Mouse (Mus musculus) CD8-positive naive resting alpha-beta T cell, adult 2 months (primary cell): ENCODE measurements around the gene Rfx1.
A peak's percentile ranks its signal among the peaks of the same experiment; 100 is the strongest.

Experiments used
- DNase-seq, 2 experiments: peaks; one replicate each; pipeline ENCODE4 v3.0.0; 2022; ENCODE audit warnings: low read depth in 2 of 2, low spot score in 2 of 2

Gene Rfx1

GRCm38 (mm10) chr8:84066291-84066930 is at the start of gene Rfx1:
Gene Rfx1, plus strand, starts transcription at chr8:84066834.
- DNase-seq = peak; percentile 97 to 98

DNA sequence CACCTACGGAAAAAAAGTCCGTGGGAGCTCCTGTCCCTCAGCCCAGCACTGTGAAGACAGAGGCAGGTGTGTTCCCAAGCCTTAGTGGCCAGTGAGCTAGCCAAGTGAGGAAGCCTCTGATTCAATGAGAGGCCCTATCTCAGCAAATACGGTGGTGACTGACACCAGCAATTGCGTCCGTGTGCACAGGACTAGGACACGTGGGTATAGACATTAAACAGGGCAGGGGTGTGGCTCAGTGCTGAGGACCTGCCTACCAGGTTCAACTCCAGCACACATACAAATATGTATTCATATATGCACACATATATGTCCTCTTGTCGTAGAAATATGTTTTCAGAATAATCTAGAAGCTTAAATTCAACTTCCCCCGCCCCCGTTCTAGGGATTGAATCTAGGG is 46.9 kb upstream of the Rfx1 start:
- DNase-seq = no peak

- no peak for DNase-seq
Observed at GRCm38 (mm10) chr8:84021096-84021495, 45.5 kb upstream of the Rfx1 start, which contains the start of gene Palm3. Gene Palm3, plus strand, starts transcription at chr8:84021471.

DNA sequence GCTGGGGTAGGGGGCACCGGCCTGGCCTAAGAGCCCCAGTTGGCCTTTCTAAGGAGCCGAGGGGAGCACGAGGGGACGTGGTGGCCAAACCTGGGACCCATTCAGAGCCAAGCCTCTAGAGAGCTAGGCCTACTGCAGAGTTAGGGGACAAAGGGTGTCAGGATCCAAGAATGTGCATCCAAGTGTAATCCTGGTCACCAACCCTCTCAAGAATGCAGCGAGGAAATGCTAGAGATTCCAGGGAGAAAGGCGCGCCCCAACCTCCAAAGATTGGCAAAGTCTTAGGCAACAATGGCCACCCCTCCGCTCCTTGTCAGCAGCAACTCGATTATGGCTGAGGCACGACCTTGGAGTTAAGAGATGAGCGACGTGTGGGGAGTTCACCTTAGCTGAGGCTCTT is 45.1 kb upstream of the Rfx1 start:
- DNase-seq = no peak

DNA sequence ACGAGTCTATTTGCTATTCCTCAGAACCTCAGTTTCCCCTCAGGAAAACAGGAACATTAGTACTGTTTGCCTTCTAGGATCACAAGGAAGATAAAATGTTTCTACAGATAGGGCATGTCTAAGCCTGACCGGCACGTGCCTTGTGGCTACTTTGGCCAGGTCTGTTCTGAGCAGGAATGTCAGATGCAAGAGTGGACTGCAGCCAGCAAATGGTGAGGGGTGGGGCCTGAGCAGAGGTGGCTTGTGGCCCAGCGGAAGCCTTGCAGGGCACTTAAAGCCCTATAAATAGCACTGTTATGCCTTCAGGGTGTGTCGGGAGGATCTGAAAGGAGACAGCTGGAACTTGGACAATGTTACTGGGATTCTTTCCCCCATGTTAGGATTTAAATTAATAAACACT is 43.5 kb upstream of the Rfx1 start:
- DNase-seq = no peak

DNA sequence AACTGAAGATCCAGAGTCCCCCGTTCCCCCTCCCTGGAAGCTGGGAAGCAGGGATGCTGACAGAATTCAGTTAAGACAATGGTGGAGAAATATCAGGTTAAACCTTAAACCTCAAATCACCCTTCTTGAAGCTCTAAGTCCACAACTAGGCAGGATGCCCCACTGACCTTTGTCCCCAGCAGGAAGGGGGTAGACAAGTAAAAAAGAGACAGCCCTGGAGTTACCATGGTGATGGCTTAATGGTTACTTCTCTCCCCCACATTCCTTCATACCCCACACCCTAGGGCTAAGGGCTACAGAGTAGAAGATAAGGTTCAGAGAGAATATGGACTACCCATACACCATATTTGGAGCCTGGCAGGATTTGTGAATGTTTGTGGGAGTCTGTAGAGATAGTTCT is 43.0 kb upstream of the Rfx1 start:
- DNase-seq = no peak

DNA sequence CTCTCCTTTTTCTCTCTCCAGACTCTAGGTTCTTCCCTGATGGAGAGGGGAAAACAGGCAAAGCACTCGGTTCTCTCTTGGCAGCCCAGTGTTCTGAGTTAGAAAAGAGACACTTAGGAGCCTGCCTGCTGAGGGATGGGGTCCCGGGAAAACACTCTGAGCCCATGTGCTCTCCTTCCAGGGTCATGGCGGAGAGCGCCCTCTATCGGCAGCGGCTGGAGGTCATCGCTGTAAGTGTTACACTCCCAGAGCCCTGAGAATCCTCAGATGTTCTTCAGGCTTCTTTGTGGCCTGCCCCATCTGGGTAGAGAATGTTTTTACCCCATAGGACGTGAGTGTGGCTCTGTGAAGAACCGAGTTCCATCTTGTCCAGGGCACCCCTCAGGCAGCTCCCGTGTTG is 42.5 kb upstream of the Rfx1 start:
- DNase-seq = peak; percentile 59 to 65

- no peak for DNase-seq
Observed at GRCm38 (mm10) chr8:84025863-84026262, 40.8 kb upstream of the Rfx1 start.

DNA sequence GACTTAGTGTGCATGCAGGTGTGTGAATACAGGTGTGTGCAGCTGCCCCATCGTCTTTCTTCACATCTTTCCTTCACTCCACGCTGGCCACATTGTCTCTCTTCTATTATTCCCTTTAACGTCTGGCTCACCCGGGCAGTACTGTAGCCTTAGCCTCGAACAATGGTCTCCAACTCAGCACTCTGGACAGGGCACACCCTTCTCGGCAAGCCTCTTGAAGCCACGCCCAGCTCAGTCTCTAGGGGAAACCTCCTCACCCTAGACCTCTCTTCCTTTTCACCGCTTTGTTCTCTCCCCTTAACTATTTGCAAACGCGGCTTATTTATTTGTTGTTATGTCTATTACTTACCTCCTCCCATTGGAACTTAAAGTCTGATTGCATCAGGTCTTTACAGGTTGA is 39.2 kb upstream of the Rfx1 start:
- no peak for DNase-seq

DNA sequence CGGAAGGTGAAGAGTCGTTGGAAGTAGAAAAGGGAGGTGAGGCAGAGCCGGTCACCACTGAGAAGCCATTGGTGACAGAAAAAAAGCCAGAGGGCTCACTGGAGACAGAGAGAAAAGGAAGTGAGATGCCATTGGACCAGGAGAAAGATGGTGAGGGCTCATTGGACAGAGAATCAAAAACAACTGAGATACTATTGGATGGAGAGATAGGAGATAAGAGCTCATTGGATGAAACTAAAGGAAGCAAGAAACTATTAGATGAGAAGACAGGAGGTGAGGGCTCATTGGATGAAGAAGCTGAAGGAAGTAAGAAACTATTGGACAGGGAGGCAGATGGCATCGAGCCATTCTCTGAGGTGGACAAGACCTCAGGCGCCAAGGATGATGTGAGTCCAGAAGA is 37.4 kb upstream of the Rfx1 start:
- DNase-seq = no peak

- DNase-seq = no peak
Observed at GRCm38 (mm10) chr8:84032777-84033176, 33.9 kb upstream of the Rfx1 start.

GRCm38 (mm10) chr8:84038015-84038414 is 28.6 kb upstream of the Rfx1 start:
- no peak for DNase-seq

DNA sequence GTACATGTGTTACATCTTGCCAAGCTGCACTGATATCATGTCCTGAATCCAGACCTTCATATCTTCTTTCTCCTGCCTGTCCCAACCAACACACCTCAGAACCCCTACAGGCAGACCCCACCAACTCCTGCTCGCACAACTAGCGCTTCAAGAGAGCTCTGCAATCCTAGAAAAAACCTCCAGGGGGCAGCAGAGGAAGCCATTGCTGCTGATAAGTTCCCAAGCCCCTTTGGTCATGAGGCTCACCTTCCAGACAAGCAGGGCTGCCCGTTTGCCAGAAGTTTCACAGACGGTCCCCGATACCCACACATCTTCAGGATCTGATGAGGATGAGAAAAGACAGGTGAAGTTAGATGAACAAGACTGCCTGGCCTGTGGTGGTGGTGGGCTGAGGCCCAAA is 27.6 kb upstream of the Rfx1 start:
- DNase-seq = peak; percentile 75 to 82

- peak; percentile 75 to 78 for DNase-seq
Observed at GRCm38 (mm10) chr8:84042066-84042947, 24.3 kb upstream of the Rfx1 start, which contains the start of gene Il27ra. Gene Il27ra, minus strand, starts transcription at chr8:84042589.

DNA sequence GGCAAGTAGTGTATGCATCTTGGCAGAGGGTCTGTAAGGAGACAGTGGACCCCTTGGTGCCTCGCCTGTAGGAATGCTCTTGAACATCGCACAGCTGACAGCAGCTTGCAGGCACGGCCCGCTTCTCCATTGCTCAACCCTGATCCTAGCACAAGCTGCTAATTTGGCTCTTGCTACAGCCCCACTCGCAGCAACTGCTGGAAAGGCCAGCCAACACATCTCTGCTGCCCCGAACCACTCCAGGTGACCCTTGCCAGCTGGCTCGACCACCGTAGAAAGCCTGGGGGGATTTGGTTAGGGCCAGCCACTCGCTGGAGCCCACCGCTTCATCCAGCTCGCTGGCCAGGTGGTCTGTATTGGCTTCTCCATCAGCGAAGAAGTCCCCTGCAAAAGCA is 23.7 kb upstream of the Rfx1 start:
- DNase-seq = no peak

DNA sequence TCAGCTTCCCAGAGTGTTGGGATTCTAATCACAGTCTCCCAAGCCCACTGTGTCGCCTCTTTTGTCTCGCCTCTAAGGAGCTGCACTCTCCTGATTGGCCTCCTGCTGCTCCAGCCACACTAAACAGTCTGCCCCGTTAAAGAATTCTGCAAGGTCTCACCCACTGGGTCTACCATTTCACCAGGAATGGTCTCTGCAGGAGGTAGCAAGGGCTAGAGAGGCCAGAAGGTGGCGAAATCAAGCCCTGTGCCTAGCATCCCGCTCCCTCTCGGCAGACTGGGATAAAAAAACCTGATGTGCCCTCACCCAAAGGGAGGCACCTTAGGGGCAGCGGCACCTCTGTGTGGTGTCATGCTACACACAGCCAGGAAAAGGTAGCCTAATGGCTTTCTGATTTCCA is 22.5 kb upstream of the Rfx1 start:
- DNase-seq = no peak

DNA sequence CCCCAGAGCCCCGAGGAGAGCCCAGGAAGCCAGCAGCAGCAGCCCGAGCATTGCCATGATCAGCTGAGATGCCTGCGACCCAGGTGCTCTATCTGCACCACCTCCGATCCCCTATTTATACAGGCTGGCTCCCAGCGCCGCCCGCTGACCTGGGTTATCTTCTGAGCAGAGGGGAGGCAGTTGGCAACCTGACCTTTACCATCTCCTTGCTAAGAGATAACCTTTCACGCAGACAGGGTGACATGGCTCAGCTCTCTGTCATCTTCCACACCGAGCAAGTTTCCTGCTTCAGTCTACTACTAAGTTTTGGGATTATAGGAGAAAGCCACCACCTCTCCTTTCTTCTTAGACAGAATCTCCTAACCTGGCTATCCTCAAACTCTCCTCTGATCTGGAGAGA is 21.7 kb upstream of the Rfx1 start, which contains the start of gene Rln3:
TSS of gene Rln3 (minus strand) at position 101 of the 400 bp plus-strand sequence.
- DNase-seq = no peak

- DNase-seq = no peak
Observed at GRCm38 (mm10) chr8:84046505-84046904, 20.1 kb upstream of the Rfx1 start.

- DNase-seq = no peak
Observed at GRCm38 (mm10) chr8:84048171-84048570, 18.5 kb upstream of the Rfx1 start.

GRCm38 (mm10) chr8:84052746-84053145 is 13.9 kb upstream of the Rfx1 start:
- no peak for DNase-seq

DNA sequence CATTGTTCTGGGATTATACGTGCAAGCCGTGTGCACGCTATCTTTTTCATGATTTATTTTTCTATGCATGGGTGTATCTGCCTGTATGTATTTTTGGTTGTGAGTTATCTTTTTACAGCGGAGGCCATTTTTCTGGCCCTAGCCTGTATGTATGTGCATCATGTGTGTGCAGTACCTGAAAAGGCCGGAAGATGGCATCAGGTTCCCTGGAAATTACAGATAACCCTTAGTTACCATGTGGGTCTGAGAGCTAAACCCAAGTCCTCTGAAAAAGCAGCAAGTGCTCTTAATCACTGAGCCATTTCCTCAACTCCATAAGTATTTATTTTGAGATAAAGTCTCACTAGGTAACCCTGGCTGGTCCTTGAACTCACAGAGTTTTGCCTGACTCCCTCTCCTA is 13.4 kb upstream of the Rfx1 start:
- DNase-seq = no peak

GRCm38 (mm10) chr8:84057827-84058226 is 8.8 kb upstream of the Rfx1 start:
- no peak for DNase-seq
